Mouse (Mus musculus) urinary bladder, postnatal 10 days (tissue): ENCODE results near the gene Unkl.

Source experiments
- DNase-seq: peaks from one replicate; pipeline ENCODE4 v3.0.0; 2022; ENCODE audit warnings: low spot score

Gene Unkl

DNA sequence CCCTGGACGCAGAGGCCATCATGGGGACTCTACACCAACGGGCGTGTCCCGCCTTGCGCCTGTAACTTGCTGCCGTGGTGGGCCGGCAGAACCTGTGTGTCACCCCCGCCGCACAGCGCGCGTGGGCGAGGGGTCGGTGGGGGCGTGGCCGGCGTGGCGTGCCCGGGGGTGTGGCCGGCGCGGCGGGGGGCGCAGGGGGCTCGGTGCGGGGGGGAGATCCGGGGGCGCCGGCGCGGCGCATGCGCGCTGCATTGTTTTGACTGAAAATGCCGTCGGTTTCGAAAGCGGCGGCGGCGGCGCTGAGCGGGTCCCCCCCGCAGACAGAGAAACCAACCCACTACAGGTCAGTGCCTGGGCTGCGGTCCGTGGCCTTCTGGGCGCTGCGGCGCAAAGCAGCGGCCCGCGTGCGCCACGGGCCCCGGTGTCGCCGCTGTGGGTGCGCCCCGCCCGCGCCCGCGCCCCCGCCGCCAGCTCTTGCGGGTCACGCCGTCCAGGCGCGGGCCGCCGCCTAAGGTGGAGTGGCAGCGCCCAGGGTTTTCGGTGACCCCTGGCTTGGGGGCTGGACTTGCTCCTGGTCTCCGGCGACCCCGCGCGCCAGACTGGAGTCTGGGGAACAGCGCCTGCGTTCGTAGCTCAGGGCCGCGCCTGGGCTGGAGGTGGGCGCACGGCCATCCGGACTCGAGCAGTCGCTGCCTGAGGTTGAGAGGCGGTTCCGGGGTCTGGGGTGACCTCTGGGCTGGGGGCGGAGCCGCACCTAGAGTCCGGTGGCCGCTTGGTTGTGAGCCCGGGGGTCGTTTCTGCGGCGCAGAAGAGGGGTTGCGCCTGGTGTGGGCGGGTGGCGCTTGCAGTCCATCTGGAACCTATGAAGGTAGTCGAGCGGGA is at the start of gene Unkl:
Unkl (plus strand) TSS at position 248 of the 882 bp plus-strand sequence.
- no peak for DNase-seq

DNA sequence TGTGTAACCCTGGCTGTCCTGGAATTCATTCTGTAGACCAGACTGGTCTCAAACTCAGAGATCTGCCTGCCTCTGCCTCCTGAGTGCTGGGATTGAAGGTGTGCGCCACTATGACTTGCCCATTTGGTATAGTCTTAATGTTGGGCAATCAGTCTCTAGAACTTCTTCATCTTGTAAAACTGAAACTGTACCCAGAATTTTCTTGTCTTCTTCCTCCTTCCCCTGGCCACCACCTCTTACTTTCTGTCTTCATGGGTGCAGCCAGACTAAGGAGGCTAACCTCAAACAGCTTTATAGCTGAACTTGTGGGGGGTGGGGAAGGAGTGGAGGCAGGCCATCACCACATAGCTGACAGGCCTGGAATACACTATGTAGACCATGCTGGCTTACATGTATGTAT is 49.4 kb upstream of the Unkl start:
- no peak for DNase-seq

DNA sequence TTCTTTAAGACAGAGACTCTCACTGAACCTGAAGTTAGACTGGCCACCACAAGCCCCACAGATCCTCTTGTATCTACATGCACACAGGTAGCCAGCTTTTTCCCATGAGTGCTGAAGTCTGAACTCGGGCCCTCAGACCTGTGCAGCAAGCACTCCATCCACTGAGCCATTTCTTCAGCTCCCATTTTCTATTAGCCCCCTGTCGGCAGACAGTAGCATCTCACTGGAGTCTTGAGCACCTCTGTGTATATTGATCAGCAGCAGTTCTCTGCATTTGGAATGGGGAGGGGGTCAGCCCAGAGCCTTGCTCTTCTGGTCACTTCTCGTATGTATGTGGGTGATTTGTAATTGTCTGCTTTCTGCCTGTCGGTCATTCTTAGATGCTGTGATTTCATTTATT is 48.2 kb upstream of the Unkl start:
- no peak for DNase-seq

DNA sequence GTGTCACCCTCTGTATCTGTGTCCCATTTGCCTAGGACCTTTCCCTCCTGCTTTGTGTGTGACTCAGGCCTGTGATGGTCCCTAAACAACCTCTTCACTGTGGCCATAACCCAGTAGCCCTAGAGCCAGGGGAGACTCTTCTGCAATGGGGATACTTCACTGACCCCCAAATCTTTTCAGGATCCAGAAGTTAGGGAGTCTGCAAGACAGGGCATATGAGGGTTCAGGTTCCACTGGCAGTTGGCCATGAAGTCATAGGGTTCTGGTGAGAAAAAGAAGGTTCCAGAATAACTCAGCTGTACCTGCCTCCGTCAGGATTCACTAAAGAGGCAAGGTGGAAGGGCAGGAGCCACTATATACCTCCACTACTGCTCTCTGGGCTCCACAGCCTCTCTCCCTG is 26.0 kb upstream of the Unkl start, which contains the start of gene Ccdc154:
Ccdc154 (plus strand) TSS at position 301 of the 400 bp plus-strand sequence.
- DNase-seq = no peak

DNA sequence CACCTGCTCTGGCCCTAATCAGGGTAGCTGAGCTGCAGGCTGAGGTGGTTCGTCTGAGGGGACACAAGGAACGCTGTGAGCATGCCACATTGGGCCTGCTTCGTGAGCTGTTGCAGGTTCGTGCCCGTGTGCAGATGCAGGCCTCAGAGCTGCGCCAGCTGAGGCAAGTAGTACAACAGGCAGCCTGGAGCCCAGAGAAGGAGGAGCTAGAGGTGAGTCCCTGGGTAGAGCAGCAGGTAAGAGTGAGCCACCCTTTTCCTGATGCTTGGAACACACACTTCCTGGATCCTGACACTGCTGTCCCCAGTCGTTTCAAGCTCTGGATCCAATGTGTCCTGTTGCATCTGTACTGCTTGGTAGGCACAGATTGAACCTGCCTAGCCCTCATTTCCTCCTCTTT is 24.8 kb upstream of the Unkl start:
- no peak for DNase-seq

DNA sequence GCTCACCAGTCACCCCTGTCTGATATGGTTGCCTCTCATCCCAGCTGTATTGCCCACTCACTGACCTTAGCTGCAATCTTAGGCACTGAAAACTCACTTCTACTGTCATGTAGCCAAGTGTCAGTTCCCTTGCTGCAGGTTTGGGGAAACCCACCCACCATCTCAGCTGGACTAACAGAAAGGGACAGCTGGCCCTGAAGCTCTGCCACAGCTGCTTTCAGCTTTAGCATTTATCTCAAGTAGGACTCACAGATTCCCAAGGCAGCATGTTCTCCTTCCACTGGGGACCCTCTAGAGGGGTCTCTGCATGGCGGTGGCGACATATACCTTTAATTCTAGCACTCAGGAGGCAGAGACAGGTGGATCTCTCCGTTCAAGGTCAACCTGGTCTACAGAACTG is 23.4 kb upstream of the Unkl start:
- DNase-seq = no peak

DNA sequence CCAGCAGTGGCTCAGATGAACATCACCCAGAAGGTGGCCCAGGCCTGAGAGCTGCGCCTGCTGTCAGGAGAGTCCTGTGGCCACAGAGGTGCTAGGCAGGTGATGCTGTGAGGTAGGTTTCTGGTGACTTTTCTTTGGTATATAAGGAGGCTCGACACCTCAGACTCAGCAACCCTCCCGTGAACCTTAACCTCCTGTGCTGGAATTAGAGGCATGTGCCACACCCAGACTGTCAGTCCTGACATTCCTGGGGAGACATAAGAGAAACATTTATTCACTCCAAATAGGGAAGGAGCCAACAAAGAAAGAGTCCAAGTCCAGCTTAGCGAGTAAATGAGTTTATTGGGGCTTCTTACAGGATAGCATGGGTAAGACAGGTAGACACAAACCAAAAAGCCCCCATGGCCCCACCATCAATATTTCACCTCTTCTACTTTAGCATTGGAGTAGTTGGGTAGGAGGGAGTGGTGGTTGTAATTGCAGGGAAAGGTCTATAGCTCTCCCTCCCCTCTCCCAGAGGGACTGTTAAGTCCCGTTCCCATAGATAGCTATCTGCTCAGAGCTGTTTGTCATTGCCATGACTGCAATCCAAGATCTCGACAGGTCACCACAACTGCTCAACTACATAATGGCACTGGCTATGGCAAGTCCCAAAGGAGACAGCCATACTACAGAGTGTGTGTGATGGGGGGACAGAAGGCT is 22.1 kb upstream of the Unkl start:
- no peak for DNase-seq

DNA sequence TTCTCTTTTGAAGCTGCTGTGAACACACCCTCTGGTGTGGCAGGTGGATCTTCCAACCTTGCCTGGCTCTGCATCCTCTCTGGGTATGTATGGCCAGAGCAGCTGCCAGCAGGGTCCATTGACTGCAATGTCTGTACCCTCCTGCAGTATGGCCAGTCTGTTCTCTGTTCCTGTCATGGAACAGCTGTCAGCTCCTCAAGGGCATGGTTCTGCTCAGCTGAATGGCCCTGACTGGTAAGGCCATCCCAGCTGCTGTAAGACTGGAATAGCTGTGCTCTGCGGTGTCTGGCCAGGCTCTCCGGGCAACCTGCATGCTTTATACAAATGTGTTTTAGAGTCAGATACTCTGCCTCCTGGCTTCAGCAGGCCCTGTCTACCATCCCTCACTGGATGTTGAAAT is 18.5 kb upstream of the Unkl start:
- no peak for DNase-seq

DNA sequence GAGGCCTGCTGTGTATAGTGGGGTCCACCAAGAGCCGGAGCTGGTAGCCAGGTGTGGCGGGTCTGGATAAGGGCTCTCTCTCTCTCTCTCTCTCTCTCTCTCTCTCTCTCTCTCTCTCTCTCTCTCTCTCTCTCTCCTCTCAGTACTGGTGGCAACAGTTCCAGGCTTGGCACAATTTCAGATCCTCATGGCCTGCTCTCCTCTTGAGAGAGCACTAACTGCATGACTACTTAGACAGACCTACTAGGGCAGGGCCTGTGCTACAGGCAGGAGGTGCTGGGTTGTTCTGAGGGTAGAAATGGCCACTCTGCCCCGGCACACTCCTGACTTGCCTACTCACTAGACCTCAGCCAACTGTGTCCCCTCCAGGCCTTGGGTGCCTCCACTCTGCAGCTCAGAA is 15.6 kb upstream of the Unkl start:
- DNase-seq = no peak

DNA sequence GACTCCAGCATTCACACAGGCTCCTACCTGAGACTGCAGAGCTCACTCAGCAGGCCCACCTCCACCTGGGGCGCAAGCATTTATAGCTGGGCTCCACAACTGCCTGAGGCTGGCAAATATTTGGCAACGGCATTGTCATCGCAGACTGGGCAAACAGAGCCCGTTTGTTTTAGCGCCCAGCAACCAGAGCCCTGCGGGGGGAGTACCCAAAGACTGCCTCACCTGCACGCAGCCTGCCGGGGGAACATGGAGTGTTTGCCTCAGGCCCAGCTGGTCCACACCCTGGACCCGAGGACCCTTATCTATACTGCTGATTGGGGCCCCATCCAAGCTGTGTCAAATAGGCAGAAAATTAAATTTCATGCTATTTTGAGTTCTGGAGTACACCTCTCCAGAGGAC is 12.8 kb upstream of the Unkl start, which contains the start of gene Gm38655:
Gm38655 (minus strand) TSS at position 61 of the 400 bp plus-strand sequence.
- DNase-seq = no peak

DNA sequence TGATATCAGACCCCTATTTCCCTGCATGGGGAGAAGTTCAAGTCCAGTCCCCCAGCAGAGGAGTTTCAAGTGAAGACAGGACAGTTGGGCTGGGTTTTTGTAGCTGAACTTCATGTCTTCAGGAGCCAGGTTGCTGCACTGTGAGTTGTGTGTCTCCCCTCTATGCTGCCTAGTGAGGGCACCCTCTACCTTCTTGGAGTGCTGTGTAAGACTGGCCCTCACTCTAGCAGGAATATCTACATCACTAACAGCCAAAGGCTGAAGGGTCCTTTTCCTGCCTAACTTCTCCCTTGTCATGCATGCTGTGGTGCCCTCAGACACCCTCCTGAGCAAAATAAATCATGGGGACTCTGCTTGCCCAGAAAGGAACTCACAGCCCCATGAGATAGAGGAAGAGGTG is 5.0 kb upstream of the Unkl start:
- DNase-seq = no peak

DNA sequence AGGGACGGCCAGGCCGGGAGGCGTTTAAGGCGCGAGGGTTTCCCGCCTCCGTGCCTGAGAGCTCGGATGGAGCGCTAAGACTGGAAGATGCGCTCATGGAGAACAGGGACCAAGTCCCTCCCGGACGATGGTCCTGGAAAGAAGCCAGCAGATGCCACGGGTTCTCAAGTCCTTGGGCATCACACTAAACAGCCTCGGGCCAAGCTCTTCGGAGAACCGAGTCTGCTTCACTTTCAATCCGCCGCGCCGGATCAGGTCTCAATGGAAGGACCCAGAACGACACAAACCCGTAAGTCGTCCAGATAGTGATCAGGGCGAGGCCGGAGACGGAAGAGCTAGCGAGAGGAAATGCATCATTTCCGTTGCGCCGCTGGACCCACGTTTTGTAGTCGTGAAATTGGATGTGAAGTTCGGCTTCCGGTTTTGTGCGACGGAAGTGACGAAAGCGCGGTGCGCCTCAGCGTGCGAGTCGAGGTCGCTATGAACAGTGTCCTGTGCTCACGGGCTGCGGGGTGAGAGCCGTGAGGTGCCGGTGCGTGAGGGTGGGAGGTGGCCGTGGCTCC is 4.0 kb upstream of the Unkl start, which contains the start of gene BC003965:
BC003965 (plus strand) TSS at position 426 of the 563 bp plus-strand sequence.
- peak; percentile 98 for DNase-seq

DNA sequence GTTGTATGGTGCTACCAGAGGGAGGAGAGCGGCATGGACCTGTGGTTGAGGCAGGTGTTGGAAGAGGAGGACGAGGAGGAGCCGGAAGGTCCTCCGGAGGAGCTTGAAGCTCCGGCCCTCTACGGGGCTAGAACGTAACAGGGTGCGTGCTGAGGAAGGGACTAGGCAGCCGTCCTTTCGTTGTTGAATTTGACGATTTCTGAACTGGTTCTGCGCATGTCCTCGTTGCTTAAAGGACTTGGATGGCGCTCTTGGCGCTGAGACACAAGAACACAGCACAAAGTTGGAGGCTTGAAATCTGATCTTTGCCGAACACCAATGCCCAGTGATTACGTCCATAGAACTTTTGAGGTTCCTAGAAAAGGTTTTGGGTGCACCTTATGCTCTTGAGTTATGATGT is 3.2 kb upstream of the Unkl start:
- DNase-seq = no peak

DNA sequence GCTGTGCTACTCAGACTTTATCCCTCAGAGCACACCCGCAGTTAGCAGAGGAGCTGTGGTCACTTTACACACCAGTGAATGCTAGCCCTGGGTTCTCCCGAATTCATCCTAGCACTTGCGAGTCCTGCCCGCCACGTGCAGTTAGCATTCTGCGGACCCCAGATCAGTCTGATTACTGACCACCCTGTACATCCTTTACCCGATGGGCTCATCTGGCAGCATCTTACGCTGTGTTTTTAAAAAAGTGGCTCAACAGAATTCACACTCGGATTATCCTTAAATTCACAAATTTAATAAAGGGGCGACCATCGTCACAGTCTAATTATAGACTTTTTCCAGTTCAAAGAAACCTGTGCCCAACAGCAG is 430 bp upstream of the Unkl start:
- no peak for DNase-seq

DNA sequence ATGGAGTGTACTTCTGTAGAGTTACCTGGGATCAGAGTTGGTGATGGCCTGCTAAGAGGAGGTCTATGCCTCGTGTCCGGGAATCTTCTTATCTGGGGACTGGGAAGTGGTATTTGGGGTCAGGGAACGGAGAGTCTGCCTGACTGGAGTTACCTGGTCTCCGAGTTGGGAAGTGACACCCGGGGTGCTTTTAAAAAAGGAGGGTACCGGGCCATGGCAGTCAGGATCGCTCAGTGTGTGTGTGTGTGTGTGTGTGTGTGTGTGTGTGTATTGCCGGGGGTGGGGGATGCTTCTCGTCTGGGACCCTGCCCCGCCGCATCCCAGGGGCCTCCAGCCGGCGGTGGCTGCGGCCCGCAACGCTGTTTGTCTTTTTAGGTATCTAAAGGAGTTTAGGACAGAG is 894 bp downstream of the Unkl start:
- DNase-seq = no peak

DNA sequence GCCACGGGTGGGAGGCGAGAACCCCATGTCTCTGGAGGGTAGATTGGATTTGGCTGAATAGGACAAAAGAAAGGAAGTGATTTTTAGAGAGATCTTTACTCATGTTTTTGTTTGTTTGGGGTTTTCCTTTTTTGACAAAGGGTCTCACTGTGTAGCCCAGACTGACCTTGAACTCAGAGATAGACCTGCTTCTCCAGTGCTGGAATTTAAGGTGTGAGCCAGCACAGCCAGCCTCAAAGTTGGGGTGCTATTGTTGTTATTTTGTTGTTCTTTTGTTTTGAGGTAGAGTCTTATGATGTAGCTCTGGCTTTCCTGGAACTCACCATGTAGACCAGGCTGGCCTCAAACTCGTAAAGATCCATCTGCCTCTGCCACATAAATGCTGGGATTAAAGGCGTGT is 14.2 kb downstream of the Unkl start:
- no peak for DNase-seq

DNA sequence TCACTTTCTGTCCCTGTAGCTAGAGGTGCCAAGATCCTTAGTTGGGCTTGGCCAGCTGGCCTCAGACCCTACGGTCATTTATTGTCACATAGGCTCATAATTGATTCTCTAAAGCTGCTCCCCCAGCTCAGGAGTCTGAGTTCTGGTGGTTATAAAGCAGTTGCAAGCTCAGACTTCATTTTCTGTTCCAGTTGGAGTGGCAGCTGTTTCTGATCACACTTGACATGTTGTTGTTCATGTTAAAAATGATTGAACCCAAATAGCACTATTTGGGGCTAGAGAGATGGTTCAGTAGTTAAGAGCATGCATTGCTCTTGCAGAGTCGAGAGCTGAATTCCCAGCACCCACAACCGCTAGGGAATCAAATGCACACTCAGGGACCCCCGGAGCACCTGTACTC is 21.8 kb downstream of the Unkl start:
- DNase-seq = no peak

DNA sequence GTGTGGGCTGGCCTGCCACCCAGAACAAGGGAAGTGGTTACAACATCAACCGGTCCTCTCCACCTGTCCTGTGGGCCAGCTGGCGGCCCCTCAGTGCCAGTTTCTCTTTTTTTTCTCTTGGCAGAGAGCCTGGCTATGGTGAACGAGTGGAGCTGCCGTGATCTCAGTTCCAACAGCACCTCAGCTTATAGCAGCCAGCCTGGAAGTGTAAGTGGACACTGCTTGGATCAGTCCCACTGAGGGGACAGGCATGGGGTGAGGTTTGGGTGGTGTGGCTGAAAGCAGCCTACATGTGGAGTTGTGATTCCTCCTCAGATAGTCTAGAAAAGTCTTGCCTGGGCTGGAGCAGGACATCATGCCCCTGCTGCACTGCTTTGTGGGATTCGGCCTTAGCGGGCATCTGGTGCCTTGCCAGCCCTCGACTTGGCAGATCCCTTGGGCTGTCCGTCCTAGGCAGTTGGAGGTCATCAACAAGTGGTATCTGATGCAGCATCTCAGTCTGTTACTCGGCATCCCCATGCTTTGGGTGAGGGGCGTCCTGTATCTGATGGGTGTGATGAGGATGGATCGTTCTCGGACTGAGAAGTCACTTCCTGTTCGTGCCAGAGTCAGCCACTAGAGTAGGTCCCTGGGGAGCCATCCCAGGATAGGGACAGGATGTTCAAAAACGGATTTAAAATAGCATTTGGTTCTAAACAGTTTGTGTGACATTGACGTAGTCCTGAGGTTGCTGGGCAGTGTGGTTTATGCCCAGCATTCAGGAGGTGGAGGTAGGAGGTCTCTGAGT is 22.7 kb downstream of the Unkl start:
- DNase-seq = no peak

DNA sequence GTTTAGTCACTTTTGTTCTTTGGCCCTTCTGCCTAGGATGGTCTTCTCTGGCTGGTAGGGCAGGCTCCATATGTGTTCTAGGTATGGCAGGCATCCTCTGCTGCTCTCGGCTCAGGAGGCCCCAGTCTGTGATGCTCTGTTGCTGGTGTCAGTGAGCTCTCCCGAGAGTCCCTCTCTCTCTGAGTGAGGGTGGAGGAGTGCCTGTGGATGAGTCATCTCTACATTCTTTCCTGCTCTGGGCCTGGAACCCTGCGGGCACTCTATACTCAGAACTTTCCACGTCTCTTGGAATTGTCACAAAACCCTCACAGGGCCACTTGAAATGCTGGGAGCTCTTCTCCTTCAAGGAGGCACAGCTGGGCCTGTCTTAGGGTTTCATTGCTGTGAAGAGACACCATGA is 23.5 kb downstream of the Unkl start:
- no peak for DNase-seq

DNA sequence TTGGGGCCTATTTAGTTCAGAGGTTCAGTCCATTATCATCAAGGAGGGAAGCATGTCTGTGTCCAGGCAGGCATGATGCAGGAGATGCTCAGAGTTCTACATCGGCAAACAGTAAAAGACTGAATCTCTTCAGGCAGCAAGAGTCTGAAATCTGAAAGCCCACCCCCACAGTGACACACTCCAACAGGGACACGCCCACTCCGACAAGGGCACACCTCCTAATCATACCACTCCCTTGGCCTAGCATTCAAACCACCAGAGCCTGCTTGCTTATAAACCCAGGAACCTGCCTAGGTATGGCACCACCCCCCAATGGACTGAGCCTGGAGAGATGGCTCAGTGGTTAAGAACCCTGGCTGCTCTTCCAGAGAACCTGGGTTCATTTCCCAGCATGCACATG is 27.2 kb downstream of the Unkl start:
- DNase-seq = no peak

DNA sequence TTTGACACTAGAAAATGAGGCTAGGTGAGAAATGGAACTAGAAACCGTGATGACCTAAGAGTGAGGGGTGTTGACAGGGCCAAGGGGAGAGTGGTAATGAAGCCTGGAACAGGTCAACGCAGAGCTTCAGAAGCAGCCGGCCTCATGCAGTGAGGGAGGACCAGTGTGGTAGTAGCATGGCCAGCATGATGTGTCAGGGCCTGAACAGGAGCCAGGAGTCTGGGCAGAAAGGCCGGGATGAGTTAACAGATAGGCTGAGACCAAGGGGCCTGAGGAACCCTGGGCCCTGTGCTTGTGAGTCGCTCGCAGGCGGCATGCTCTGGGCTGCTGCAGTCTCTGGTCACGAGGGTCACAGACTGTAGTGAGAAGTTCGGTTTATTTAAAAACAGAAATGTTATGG is 30.8 kb downstream of the Unkl start:
- DNase-seq = no peak
